Mouse (Mus musculus) cerebellum, postnatal 10 days (tissue): Measurements from ENCODE around the gene Olfr153.
"Not testable (repeated sequence)": the region's sequence is repeated elsewhere in the genome, so short reads cannot be mapped to it uniquely, and the experiment has no call there.

ENCODE experiments used
- DNase-seq, 2 experiments: peaks; one replicate each; pipeline ENCODE4 v3.0.0; 2021; ENCODE audit warnings: mixed read lengths in 2 of 2

The Olfr153 gene

DNA sequence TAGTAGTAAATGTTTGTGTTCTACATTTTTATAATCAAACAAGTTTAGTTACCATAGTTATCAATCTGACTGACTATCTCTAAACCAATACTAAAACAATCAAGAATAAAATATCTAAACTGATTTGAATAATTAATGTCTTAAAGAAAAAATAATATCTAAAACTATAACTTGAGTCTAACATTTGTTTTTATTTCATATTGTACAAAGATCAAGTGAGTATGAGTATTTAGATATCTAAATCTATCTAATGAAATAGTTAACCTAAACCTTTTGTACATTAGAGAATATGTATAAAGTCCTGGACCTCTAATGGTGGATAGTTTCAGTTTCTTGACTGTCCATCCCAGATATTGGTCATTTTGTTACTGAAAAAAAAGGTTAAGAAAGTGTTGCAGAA is at the start of gene Olfr153:
TSS of gene Olfr153 (plus strand) at position 301 of the 400 bp plus-strand sequence.
- DNase-seq, result no peak

DNA sequence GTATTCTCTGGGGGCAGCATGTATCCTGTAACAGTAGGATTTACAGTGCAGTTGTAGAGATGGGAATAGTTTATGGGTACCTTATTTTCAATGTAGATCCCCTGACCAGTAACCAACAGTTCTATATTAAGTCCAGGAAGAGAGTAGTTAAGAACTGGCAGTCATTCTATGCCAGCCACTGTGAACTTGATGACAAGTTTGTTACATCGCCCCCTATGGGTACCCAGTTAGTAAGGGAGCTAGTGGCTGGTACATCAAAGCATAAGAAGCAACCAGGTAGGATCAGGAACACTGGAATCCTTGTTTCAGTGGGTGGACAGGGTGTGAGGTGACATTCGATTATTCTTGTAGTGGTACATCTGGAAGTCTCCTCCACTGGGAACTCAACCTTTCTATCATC is 49.3 kb upstream of the Olfr153 start:
- DNase-seq, result no peak

DNA sequence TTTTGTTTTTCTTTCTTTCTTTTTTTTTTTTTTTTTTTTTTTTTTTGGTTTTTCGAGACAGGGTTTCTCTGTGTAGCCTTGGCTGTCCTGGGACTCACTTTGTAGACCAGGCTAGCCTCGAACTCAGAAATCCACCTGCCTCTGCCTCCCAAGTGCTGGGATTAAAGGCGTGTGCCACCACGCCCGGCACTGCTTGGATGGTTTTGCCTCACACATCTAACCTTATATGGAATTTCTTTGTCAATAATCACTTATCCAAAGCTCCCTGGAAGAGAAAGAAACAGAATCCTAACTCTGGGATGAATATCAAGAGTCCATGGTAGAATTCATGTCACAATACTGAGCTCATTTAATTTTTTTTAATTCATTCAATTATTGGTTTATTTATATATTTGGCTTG is 34.6 kb upstream of the Olfr153 start, which contains the start of gene Pramel7:
TSS of gene Pramel7 (minus strand) at position 101 of the 400 bp plus-strand sequence.
- not testable (repeated sequence) for DNase-seq

DNA sequence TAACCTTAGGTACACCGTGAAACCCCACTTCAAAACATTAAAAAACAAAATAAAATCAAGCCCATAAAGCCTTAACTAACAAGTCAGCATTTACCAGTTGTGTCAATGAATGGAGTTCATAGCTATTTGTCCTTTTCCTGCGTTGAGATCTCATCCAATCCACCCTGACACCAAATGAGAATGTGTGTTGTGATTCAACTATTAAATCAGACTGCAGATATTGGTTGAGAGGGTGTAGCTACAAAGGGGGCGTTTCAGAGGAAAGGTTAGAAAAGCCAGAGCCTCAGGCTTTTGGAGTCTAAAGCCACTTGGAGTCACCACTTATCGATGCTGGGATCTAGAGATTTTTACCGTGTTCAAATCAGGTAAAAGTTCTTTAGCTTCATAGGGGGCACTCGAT is 25.3 kb upstream of the Olfr153 start, which contains the start of gene Pramel6:
TSS of gene Pramel6 (plus strand) at position 301 of the 400 bp plus-strand sequence.
- DNase-seq, result no peak

DNA sequence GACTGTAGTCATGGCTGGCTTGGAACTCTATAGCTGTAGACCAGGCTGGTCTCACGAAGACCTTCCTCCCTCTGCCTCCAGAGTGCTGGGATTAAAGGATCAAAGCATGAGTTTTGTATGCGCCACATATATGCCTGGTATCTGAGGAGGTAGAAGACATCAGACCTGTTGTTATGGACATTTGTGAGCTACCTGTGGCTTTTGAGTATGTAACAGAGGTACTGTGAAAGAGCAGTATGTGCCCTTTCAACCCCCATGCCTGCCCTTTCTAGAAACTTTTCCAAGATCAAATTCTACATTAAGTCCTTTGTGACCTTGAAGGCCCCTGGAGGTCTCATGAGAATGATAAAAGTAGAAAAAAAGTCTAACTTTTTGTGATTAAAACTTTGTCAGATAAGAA is 16.6 kb upstream of the Olfr153 start:
- no peak for DNase-seq

DNA sequence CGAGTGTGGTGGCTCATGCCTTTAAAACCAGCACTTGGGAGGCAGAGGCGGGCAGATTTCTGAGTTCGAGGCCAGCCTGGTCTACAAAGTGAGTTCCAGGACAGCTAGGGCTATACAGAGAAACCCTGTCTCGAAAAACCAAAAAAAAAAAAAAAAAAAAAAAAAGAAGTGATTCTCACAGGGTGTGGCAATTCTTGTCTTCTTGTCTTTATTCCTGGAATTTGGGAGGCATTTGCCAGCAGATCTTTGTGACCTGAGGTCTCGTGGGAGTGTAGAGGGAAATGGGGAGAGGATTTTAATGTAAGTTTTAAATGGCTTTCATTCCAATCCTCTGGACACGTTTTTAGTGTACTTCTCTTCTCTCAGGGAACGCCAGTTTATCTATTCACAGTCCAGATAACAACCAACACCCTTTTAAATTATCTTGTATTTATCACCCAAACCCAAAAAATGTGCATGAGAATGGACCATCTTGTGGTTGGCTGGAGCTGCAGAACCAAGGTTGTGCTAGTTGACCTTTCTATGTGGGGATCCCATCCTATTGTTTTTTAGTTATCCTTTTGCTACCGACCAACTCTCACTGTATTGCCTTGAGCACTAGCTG is 16.0 kb upstream of the Olfr153 start:
- no peak for DNase-seq

DNA sequence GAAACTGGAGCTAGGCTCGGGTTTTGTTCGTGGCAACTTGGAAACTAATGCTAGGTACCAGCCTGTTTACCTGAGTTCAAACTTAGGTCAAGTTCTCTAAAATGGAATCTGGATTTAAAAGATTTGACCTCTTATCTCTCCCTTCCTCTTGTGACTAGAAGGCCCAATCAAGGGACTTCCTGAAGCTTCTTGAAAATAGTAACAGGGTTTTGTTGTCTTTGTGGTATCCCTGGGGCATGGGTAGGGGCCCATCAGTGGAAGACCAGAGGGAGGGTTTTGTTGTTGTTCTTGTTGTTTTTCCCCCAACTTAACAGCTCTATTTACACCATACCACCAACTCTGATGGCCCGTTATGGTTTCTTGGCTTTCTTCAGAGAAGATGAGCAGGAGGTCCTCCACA is 15.0 kb upstream of the Olfr153 start:
- no peak for DNase-seq

DNA sequence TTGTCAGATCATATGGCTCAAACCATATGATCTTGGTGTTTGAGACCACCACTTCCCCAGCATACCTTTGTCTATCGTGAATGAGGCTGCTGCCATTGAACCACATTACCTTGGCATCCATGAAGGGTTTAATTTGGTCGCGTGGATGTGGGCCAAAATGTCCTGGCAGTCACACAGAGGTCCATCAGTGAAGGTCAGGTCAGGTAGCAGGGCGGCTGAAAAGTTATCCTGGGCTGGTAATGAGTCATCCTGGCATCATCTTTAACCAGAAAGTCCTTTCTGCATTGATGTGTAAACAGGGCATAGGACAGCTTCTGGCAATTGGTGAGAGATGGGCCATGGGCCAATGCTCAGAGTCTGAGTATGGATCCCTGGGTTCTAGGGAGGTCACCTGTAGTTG is 10.9 kb upstream of the Olfr153 start:
- DNase-seq, result peak; percentile 15 to 43

DNA sequence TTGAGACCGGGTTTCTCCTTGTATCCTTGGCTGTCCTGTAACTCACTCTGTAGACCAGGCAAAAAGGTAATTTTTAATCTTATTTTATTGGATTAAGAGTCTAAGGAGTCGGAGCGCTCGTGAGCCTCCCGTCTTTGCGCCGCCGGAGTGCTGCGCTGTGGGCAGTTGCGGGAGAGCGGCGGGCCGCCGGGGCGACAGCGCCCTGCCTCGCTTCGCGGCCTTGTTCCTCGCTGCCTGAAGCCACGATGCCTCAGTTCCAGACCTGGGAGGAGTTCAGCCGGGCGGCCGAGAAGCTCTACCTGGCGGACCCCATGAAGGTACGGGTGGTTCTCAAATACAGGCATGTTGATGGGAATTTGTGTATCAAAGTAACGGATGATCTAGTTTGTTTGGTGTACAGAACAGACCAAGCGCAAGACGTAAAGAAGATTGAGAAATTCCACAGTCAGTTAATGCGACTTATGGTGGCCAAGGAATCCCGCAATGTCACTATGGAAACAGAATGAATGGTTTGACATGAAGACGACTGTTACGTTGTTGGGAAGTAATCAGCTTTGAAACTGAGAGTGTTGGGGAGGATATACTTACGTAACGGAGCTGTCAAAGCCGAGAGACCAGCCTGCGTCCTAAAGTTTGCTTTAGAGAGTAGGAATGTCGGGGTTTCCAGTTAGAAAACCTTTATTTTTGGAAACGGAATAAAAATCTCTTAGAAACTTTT is 5.5 kb upstream of the Olfr153 start:
- peak; percentile 20 to 26 for DNase-seq

DNA sequence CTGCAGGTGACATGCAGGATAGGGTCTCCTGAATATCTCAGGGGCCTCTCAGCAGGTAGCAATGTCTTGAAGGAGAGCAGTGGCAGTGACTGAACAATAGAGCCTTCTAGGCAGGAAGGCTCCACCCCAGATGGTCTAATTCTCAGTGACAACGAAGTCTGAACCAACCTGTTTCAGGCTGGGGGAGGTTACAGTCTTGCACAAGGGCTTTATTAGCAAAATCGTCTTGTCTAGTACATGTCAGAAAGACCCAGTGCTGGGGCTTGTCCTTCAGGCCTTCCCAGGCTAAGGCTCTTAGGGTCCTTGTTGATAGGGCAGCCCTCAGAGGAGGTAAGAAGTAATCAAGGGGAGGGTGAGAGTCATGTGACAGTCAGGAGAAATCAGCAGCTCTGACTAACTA is 3.2 kb downstream of the Olfr153 start:
- no peak for DNase-seq

DNA sequence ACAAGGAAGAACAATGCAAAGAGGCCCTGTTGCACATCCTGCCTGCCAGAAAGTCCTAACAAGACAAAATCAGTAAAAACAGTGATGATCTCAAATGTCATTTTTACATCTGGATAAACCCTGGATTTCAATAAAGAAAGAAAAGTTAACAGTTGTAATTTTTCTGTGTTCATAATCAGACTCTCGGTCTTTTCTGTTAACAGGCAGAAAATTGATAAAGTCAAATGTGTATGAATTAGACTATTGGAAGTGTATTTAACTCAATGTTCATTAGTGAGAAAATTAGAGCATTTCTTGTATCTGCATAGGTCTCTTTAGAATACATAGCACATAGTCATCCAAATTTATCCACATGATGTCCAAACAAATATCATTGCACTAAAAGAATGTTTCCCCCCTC is 13.8 kb downstream of the Olfr153 start, which contains the start of gene Olfr1128:
TSS of gene Olfr1128 (minus strand) at position 101 of the 400 bp plus-strand sequence.
- no peak for DNase-seq

DNA sequence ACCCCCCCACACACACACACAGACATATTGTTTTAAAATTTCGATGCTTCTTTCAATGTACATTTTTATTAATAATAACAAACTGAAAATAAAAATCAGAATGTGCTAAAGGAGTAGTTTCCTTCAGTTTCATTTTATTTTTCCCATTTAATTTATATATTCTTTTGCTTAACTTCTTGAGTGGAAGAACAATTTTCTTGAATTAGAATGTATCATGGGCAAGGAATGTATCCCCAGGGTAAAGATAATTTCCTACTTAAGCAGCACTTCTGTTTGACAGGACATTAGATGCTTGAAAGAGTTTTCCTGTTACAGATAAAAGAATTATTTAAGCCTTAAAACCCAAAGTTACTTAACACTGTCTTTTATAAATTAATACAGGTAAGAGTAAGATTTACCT is 42.0 kb downstream of the Olfr153 start, which contains the start of gene Olfr1129:
TSS of gene Olfr1129 (plus strand) at position 301 of the 400 bp plus-strand sequence.
- not testable (repeated sequence) for DNase-seq
